Mouse (Mus musculus) forebrain, embryonic 12.5 days (tissue): ENCODE results near the gene Cenpq. TPM values are rescaled to one million over a fixed set of nuclear protein-coding genes. Genes with fewer than 3 reads are reported as not detected.

Source experiments
- ATAC-seq: fragments of 200-750 bp; cut with Nextera tagmentation; 2 replicates; pipeline ENCODE4 v1.8.0; 2017; ENCODE audit warnings: moderate TSS enrichment; ENCODE audit not compliant: low FRiP score
- H3K27ac ChIP-seq: fragments of 300-500 bp; sonication (generic); 2 replicates; pipeline ENCODE4 v1.5.1; 2016; ENCODE audit warnings: mild to moderate bottlenecking
- H3K27me3 ChIP-seq: fragments of 300-500 bp; sonication (generic); 2 replicates; pipeline ENCODE4 v1.6.1; 2016; ENCODE audit warnings: mild to moderate bottlenecking
- H3K36me3 ChIP-seq: fragments of 300-500 bp; sonication (generic); replicated peaks from 2 replicates; pipeline ENCODE4 v1.6.1; 2016; ENCODE audit warnings: mild to moderate bottlenecking
- H3K4me1 ChIP-seq: fragments of 300-500 bp; sonication (generic); 2 replicates; pipeline ENCODE4 v1.6.1; 2016
- H3K4me2 ChIP-seq: fragments of 300-500 bp; sonication (generic); 2 replicates; pipeline ENCODE4 v1.6.1; 2016; ENCODE audit warnings: mild to moderate bottlenecking, moderate library complexity
- H3K4me3 ChIP-seq: fragments of 300-500 bp; sonication (generic); replicated peaks from 2 replicates; pipeline ENCODE4 v1.5.1; 2016; ENCODE audit warnings: mild to moderate bottlenecking
- H3K9ac ChIP-seq: fragments of 300-500 bp; sonication (generic); 2 replicates; pipeline ENCODE4 v1.6.1; 2016; ENCODE audit warnings: mild to moderate bottlenecking
- H3K9me3 ChIP-seq: fragments of 300-500 bp; sonication (generic); 2 replicates; pipeline ENCODE4 v1.6.1; 2016
- WGBS: fragments of 180-500 bp; shearing (Covaris S2); methylation state at CpG from one replicate; pipeline ENCODE4 v1.1.7; 2016; 5-methylcytosine and 5-hydroxymethylcytosine counted together
- polyA plus RNA-seq: library from polyadenylated mRNA; unstranded; fragments of >200 nt; fragmentation: Nextera tagmentation; extraction: Ambion mirVana; gene quantifications from 2 replicates; pipeline ENCODE4 v1.2.1, GENCODE M21; 2016

The Cenpq gene
- polyA plus RNA-seq, 1 experiment from 2014 or later, result 34.6 TPM

- H3K4me3 ChIP-seq, result no peak overlapping the region
- no peak overlapping the region for H3K9ac ChIP-seq
- H3K4me2 ChIP-seq, result no peak overlapping the region
- ATAC-seq, result no peak
- no peaks in the 10 kb centered on the region for H3K4me1 ChIP-seq
- no peak overlapping the region for H3K27ac ChIP-seq
- 83% methylated on average over 4 of the region's 4 CpGs for WGBS
- no peaks in the 10 kb centered on the region for H3K36me3 ChIP-seq
- H3K9me3 ChIP-seq, result no peaks in the 10 kb centered on the region
- no peaks in the 10 kb centered on the region for H3K27me3 ChIP-seq
Measured at GRCm38 (mm10) chr17:40885155-40885554, 49.7 kb downstream of the Cenpq start.

DNA sequence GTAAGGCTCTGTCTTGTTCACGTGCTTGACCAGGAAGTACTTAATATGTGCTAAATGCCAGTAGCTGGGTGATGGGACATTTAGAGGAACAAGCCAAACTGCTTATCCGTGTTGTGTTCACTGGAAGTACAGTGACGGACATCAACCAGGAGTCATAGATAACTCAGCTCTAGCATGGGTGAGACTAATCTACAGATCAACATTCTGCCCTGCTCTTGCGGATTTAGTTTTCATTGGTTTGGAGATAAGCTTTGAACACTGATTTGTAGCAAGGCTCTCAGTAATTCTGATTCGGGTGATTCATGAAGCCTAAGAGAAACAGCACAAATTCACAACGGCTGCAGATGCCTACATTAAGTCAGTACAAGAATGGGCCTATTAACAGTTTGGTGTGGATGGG lies 52.7 kb downstream of the Cenpq start:
- no peak overlapping the region for H3K9ac ChIP-seq
- no peak for ATAC-seq
- no peak overlapping the region for H3K4me3 ChIP-seq
- 90% methylated on average over 6 of the region's 6 CpGs for WGBS
- no peaks in the 10 kb centered on the region for H3K9me3 ChIP-seq
- H3K27me3 ChIP-seq, result no peaks in the 10 kb centered on the region
- peaks cover 3% of the 10 kb centered on the region; the same call in 1 of the 2 replicates for H3K4me1 ChIP-seq
- no peak overlapping the region for H3K27ac ChIP-seq
- H3K36me3 ChIP-seq, result no peaks in the 10 kb centered on the region
- H3K4me2 ChIP-seq, result no peak overlapping the region

DNA sequence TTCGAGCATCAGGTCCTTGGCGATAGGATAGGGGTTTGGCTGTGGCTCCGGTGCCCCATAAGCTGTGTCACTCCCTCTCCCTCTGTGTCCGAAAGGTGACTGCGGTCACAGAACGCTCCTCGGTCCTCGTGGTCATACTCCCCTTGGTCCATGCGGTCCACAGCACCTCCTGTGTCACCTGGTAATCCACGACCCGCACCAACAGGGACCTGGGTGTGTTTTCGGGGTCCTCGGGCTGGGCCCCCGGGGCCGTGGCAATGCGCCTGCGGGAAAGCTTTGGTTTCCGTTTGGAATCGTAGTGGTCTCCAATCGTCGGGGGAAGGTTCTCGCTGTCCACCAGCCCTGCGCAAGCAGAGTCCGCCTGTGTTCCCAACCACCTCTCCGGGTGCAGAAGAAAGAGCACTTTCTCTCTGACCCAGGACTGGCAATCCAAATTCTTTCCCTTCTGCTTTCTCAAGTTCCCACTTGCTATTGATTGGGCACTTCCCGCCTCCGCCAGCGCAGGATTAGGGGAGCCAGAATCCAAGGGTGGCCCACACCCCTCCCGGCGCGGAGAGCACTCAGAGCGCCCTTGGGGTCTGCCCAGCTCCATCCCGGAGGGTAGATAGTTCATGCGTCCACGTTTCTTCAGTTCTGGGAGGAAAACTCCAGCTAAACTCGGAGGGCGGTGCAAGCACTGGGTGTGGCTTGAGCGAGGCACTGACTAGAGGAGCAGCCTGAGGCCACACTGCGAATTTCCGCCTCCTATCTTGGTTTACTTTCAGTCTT lies 54.7 kb downstream of the Cenpq start, which contains the start of gene 9130008F23Rik:
9130008F23Rik (minus strand) TSS at position 636 of the 768 bp plus-strand sequence.
- Histone ChIP-seq H3K4me2 (peak within 1 kb of the TSS; percentile 87), H3K9ac (peak within 1 kb of the TSS; percentile 50), H3K4me1 (peaks cover 3% of the 10 kb centered on the region; the same call in 1 of the 2 replicates), H3K4me3 (peak within 1 kb of the TSS; percentile 50), H3K27ac (no peak within 1 kb of the TSS), H3K27me3 (no peaks in the 10 kb centered on the region), H3K9me3 (no peaks in the 10 kb centered on the region), H3K36me3 (no peaks in the 10 kb centered on the region)
- WGBS, result under 1% methylated on average over 40 of the region's 40 CpGs
- peak; percentile 80 for ATAC-seq

GRCm38 (mm10) chr17:40879528-40879923 lies 55.3 kb downstream of the Cenpq start:
- 15% methylated on average over 6 of the region's 6 CpGs for WGBS
- Histone ChIP-seq H3K4me3 (peak overlapping the region; percentile 50), H3K4me2 (peak overlapping the region; percentile 87), H3K27me3 (no peaks in the 10 kb centered on the region), H3K9me3 (no peaks in the 10 kb centered on the region), H3K27ac (no peak overlapping the region), H3K9ac (peak overlapping the region; percentile 50), H3K36me3 (no peaks in the 10 kb centered on the region), H3K4me1 (peaks cover 3% of the 10 kb centered on the region; the same call in 1 of the 2 replicates)
- ATAC-seq, result no peak

DNA sequence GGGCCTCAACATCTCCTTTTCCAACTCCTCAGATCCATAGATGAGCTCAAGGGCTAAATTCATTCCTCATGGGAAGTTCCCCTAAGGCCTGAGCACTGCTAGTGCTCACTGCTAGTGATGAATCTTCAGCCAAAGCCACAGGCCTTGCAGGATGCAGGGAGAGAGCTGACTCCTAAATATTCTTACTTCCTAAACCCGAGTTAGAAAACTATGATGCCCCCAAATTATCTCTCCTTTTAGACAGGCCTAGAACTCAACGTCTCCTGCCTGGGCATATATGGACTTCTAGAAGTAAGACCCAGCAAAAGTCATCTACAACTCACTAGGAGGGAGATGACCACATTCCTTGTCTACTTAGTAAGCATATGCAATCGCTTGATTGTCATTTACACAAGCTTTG lies 57.1 kb downstream of the Cenpq start:
- H3K27me3 ChIP-seq, result no peaks in the 10 kb centered on the region
- H3K36me3 ChIP-seq, result no peaks in the 10 kb centered on the region
- WGBS, result 45% methylated on average over 3 of the region's 3 CpGs
- H3K9me3 ChIP-seq, result no peaks in the 10 kb centered on the region
- H3K4me1 ChIP-seq, result peaks cover 3% of the 10 kb centered on the region; the same call in 1 of the 2 replicates
- H3K4me3 ChIP-seq, result no peak overlapping the region
- ATAC-seq, result no peak
- H3K27ac ChIP-seq, result no peak overlapping the region
- no peak overlapping the region for H3K4me2 ChIP-seq
- H3K9ac ChIP-seq, result no peak overlapping the region

DNA sequence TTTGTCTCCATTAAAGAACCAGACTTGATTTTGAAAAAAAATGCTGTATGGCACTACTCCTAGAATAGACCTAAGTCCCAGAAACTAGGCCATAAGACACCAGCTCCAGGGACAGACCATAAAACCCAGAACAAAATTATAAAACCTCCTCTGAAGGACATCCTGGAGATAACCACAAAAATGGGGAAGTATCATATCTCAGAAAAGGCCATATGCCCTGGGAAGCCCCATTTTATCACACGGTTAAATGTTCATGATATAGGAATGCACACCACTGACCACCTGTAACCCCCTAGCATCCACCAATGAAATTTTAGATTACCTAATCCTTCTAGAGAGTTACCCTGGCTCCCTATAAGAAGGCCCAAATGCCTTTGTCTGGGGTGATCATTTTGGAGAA lies 59.3 kb downstream of the Cenpq start:
- no peaks in the 10 kb centered on the region for H3K9me3 ChIP-seq
- no peaks in the 10 kb centered on the region for H3K36me3 ChIP-seq
- 93% methylated on average over 1 of the region's 1 CpGs for WGBS
- no peaks in the 10 kb centered on the region for H3K27me3 ChIP-seq
- H3K4me1 ChIP-seq, result peaks cover 3% of the 10 kb centered on the region; the same call in 1 of the 2 replicates
- H3K9ac ChIP-seq, result no peak overlapping the region
- ATAC-seq, result no peak
- H3K27ac ChIP-seq, result no peak overlapping the region
- H3K4me3 ChIP-seq, result no peak overlapping the region
- no peak overlapping the region for H3K4me2 ChIP-seq

DNA sequence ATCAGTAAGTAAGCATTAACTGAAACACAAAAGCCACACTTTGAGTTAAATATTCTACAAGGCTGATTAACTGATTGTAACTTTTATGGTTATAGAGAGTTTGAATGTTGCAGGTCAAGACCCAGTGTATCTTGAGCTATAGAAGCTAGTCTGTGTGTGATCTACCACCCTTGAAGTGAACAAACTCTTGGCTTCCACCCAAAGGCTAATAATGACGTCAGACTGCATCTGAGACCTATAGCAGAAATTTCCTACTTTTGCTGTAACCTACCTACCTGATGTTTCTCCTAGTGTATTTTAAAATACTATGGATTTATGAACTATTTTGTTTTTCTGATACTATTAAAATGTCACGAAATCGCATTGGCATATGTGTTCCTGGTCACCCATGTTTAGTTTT lies 60.1 kb downstream of the Cenpq start:
- Histone ChIP-seq H3K27me3 (no peaks in the 10 kb centered on the region), H3K27ac (no peak overlapping the region), H3K4me2 (no peak overlapping the region), H3K36me3 (no peaks in the 10 kb centered on the region), H3K4me1 (no peaks in the 10 kb centered on the region), H3K9me3 (no peaks in the 10 kb centered on the region), H3K9ac (no peak overlapping the region), H3K4me3 (no peak overlapping the region)
- 83% methylated on average over 3 of the region's 3 CpGs for WGBS
- no peak for ATAC-seq

GRCm38 (mm10) chr17:40873582-40874011 lies 61.2 kb downstream of the Cenpq start:
- ATAC-seq, result no peak
- Histone ChIP-seq H3K27ac (no peak overlapping the region), H3K4me1 (no peaks in the 10 kb centered on the region), H3K4me2 (no peak overlapping the region), H3K27me3 (no peaks in the 10 kb centered on the region), H3K36me3 (no peaks in the 10 kb centered on the region), H3K9me3 (no peaks in the 10 kb centered on the region), H3K9ac (no peak overlapping the region), H3K4me3 (no peak overlapping the region)
- 77% methylated on average over 2 of the region's 2 CpGs for WGBS

Other genes starting within 250 kb of the Cenpq start
- not detected in 2 replicates for gene Esp1, start 207.9 kb downstream of the Cenpq start, polyA plus RNA-seq
- not detected in 2 replicates for gene Crisp2, start 128.0 kb downstream of the Cenpq start, polyA plus RNA-seq
- gene Rhag, start 123.9 kb downstream of the Cenpq start, polyA plus RNA-seq, result 1.9 and 3.2 TPM in 2 replicates
- gene 9130008F23Rik, start 54.5 kb downstream of the Cenpq start, polyA plus RNA-seq, result 0.73 and 0.88 TPM in 2 replicates
- gene Glyatl3, start 20.7 kb downstream of the Cenpq start, polyA plus RNA-seq, result 0.32 and 0.54 TPM in 2 replicates
- gene Mut, start 362 bp downstream of the Cenpq start, polyA plus RNA-seq, result 23.7 and 24.1 TPM in 2 replicates